Mouse (Mus musculus) embryo, embryonic 10 days (tissue): ENCODE results near the gene Bmp8b.
"Not testable (repeated sequence)": the region's sequence is repeated elsewhere in the genome, so short reads cannot be mapped to it uniquely, and the experiment has no call there.

Source experiments
- DNase-seq: peaks from one replicate; pipeline ENCODE4 v3.0.0-alpha.2; 2015; ENCODE audit warnings: low spot score

Bmp8b gene

GRCm38 (mm10) chr4:123104651-123105450 lies at the start of gene Bmp8b:
Bmp8b (plus strand) TSS chr4:123105165.
- peak; percentile 20 for DNase-seq

GRCm38 (mm10) chr4:123056560-123057109 lies 48.3 kb upstream of the Bmp8b start:
- DNase-seq = no peak

DNA sequence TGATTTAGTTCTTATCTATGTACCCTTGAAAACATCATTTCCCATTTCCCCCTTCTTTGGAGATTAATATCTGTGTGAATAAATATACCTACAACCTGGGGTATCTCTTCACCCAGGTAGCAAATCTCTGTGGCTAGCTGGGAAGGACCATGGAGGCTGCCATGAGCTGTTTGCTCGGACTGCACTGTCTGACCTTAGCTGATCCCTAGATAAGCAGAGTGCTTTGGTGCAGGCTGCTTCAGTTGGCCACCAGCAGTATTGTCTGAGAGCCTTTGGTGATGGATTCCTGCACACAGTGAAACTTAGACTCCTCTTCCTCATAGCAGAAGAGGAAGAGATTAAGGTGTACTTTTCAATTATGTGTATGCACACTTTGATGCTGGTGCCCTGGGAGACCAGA lies 47.0 kb upstream of the Bmp8b start:
- DNase-seq = no peak

- DNase-seq = no peak
These were observed 43.2 kb upstream of the Bmp8b start for GRCm38 (mm10) chr4:123061744-123062143.

- DNase-seq = no peak
These were observed 36.3 kb upstream of the Bmp8b start for GRCm38 (mm10) chr4:123068646-123069045.

- peak; percentile 70 for DNase-seq
These were observed 33.5 kb upstream of the Bmp8b start for GRCm38 (mm10) chr4:123071266-123071966.

GRCm38 (mm10) chr4:123076928-123077327 lies 28.0 kb upstream of the Bmp8b start:
- no peak for DNase-seq

GRCm38 (mm10) chr4:123078231-123078630 lies 26.7 kb upstream of the Bmp8b start:
- DNase-seq = no peak

- no peak for DNase-seq
These were observed 24.2 kb upstream of the Bmp8b start for GRCm38 (mm10) chr4:123080791-123081190.

- peak; percentile 74 for DNase-seq
These were observed 22.4 kb upstream of the Bmp8b start for GRCm38 (mm10) chr4:123082283-123083163.

DNA sequence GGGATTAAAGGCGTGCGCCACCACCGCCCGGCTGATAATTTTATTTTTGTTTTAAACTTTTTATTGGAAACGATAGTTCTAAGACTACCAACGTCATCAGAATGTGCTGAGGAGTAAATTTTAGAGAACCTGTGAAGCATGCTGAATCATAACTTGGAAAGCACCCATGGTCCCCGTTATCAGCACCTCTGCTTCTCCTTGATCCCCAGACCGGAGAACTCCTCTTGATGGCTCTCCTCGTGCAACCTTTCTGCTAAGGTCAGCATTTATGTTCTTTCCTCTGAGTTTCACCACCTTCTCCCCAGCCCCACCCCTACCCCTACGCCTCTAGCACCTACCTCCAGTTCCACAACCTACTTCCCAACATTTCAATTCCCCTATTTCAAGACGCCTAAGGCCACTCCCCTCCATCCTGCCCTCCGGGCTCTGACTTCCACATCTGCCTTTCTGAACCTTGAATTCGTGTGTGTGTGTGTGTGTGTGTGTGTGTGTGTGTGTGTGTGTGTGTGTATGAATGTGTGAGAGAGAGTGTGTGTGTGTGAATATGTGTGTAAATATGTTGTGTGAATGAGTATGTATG lies 21.6 kb upstream of the Bmp8b start:
- DNase-seq = no peak

DNA sequence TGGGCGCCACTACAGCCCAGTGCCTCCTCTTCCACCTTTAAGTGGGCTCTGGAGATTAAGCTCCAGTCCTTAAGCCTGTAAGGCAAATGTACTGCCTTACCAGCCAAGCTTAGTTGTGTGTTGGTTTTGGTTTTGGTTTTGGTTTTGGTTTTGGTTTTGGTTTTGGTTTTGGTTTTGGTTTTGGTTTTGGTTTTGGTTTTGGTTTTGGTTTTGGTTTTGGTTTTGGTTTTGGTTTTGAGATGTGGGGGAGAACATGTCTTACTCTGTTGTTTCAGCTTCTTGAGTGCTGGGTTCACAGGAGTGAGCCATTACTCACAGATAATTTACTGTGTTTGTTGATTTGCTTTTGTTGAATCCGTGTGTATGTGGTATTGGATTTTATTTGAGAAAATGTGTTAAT lies 19.7 kb upstream of the Bmp8b start:
- DNase-seq = no peak

DNA sequence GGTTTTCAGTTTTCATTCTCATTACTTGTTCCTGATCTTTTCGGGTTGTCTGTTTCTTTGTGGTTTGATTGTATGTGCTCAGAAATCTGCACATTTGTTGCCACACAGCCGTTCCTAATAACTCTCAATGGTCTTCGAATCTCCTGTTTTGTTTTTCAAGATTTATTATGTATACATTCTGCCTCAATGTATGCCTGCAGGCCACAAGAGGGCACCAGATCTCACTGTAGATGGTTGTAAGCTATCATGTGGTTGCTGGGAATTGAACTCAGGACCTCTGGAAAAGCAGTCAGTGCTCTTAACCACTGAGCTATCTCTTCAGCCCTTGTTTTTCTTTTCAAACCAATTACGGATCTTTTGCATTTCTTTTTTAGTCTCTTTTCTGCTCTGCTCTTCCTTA lies 18.6 kb upstream of the Bmp8b start:
- DNase-seq = no peak

DNA sequence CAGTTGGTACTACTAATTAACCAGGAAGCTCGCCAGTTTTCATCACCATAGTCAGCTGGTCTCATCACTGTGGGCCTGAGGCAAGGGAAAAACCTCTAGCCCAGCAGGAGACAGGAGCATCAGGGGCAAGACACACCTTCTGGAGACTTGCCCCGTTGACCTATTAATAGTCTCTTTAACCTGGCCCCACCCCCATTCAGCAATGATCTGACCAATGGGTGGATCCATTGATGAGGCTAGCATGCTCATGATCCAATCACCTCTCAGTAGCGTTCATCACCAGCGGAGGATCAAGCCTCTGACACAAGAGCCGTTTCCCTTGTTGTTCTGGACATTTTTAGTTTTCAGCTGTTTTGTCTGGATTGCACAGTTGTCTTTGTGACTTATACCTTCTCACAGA lies 12.3 kb upstream of the Bmp8b start:
- DNase-seq = no peak

DNA sequence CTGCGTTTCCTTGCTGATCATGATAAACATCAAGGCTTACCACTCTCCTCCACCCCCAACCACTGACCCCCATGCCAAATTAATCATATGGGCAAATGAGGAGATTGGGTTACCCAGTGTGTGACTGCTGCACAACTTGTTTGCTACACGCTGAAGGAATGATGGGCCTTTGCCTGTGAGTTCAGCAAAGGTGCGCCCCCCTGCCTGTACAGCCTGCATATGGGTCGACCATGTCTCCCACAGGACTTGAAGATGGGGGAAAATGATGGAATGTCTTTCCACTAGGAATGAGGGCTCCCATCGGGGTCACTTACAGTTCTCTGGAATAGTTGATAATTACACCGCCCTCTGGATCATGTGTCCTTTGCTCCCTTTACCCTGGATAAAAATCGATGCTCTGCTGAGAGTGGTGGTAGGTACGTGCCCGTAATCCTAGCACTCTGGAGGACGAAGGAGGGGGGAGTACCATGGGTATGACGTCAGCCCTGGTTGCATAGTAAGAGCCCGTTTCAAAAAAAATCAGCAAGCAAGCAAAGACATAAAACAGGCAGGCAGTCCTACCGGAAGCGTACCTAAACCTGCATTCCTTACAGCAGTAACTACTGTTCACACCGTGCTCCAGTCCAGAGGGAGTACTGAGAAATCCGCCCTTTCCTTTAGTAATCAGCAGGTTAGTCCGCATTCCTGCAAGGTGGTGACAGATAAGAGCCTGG lies 11.7 kb upstream of the Bmp8b start:
- DNase-seq = peak; percentile 47

DNA sequence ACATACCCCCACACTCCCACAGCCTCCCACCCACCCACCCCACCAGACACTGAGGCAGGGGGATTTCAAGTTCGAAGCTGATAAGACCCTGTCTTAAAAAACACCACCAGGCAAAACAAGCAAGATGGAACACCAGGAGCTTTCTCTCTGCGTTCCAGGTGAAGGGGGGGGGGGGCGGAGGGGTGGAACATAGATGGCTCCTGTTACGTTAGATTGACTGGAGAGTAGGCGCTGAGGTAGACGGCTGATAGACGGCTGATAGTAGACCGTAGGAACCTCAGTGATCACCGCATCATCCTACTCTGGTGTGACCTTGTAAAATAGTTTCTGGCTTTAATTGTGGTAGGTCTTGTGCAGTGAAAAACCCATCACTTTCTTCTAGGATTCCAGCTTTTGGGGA lies 11.1 kb upstream of the Bmp8b start:
- DNase-seq = no peak

DNA sequence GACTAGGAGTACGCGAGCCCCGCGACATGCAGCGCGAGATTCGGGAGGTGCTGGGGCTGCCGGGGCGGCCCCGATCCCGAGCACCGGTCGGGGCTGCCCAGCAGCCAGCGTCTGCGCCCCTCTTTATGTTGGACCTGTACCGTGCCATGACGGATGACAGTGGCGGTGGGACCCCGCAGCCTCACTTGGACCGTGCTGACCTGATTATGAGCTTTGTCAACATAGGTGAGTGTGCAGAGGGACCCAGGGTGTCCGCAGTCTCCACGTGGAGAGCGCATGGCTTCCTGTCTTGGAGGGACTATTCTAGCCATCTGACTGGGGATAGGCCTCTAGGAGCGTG lies 456 bp downstream of the Bmp8b start:
- DNase-seq = no peak

GRCm38 (mm10) chr4:123105929-123106328 lies 964 bp downstream of the Bmp8b start:
- not testable (repeated sequence) for DNase-seq

GRCm38 (mm10) chr4:123106864-123107263 lies 1.9 kb downstream of the Bmp8b start:
- DNase-seq = no peak

DNA sequence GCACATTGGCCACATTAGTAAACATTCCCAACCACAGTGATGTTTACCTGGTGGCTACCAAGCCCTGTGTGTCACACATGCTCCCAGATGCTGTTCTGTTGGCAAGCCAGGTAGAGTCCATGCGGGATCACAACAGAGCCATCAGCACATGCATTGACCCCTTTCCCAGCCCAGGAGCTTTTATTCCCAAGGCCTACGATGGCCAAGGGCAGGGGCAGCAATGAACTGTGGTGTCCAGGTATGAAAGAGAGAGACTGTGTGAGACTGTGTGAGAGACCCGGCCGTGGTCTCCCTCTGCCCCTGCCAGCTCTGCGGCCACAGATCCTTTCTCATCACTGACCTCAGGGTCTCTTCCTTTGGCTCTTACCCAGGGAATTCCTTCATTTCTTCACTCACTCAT lies 3.1 kb downstream of the Bmp8b start:
- DNase-seq = no peak

GRCm38 (mm10) chr4:123110751-123111150 lies 5.8 kb downstream of the Bmp8b start:
- no peak for DNase-seq
